Mouse (Mus musculus): Measurements from ENCODE around the gene Agap2.
"Not testable (repeated sequence)": the region's sequence is repeated elsewhere in the genome, so short reads cannot be mapped to it uniquely, and the experiment has no call there.

DNA sequence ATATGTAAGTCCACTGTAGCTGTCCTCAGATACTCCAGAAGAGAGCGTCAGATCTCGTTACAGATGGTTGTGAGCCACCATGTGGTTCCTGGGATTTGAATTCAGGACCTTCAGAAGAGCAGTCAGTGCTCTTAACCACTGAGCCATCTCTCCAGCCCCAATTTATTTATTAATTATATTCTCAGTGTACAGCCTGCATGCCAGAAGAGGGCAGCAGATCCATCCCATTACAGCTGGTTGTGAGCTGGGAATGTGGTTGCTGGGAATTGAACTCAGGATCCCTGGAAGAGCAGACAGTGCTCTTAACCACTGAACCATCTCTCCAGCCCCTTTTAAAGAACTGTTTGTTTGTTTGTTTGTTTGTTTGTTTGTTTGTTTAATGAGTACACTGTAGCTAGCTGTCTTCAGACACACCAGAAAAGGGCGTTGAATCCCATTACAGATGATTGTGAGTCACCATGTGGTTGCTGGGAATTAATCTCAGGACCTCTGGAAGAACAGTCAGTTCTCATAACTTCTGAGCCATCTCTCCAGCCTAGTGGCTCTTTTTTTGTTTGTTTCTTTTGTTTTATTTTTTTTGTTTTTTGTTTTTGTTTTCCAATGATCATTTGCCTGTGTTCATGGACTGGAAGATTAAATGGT, 59.4 kb downstream of the Agap2 start:
- not testable (repeated sequence) for TF ChIP-seq POLR2A (IDR thresholded peaks at IDR 0.05; ENCODE audit: borderline replicate concordance, extremely low read depth, insufficient read depth, insufficient read length, poor library complexity, severe bottlenecking)
- TF ChIP-seq CTCF (IDR thresholded peaks at IDR 0.05; ENCODE audit: borderline replicate concordance, extremely low read depth, insufficient read depth, insufficient read length) = peak; percentile 32; the same call in 1 of the 2 replicates

Measured in brain, embryonic 14.5 days (tissue).